Mouse (Mus musculus) testis, adult 2 months (tissue): ENCODE measurements around the gene Ntf5. TPM values are rescaled to one million over a fixed set of nuclear protein-coding genes. Genes with fewer than 3 reads are reported as not detected.

Experiments
- H3K27ac ChIP-seq: fragments of 200-500 bp; 2 replicates; pipeline ENCODE4 v1.5.1; 2012; ENCODE audit warnings: low read depth, low read length; ENCODE audit not compliant: control insufficient read depth, insufficient read depth
- H3K27me3 ChIP-seq: fragments of 200-500 bp; 2 replicates; pipeline ENCODE4 v1.6.1; 2012; ENCODE audit warnings: mild to moderate bottlenecking, low read length, moderate library complexity; ENCODE audit not compliant: control insufficient read depth, insufficient read depth
- H3K36me3 ChIP-seq: fragments of 200-500 bp; 2 replicates; pipeline ENCODE4 v1.6.1; 2012; ENCODE audit warnings: mild to moderate bottlenecking, low read length; ENCODE audit not compliant: control insufficient read depth, insufficient read depth
- H3K4me1 ChIP-seq: fragments of 200-500 bp; 2 replicates; pipeline ENCODE4 v1.6.1; 2012; ENCODE audit warnings: low read length; ENCODE audit not compliant: control insufficient read depth, insufficient read depth
- H3K4me3 ChIP-seq: fragments of 200-500 bp; 2 replicates; pipeline ENCODE4 v1.5.1; 2012; ENCODE audit warnings: low read depth, mild to moderate bottlenecking, low read length, moderate library complexity, mixed read lengths; ENCODE audit not compliant: control insufficient read depth
- CTCF ChIP-seq: fragments of 200-500 bp; IDR thresholded peaks from 2 replicates; pipeline ENCODE4 v1.5.1; 2012; ENCODE audit warnings: low read depth, mild to moderate bottlenecking, inconsistent platforms, low read length, moderate library complexity; ENCODE audit not compliant: control insufficient read depth, insufficient read depth, insufficient replicate concordance
- POLR2A ChIP-seq: fragments of 200-500 bp; IDR thresholded peaks from 2 replicates; pipeline ENCODE4 v1.6.1; 2012; ENCODE audit warnings: low read depth, mild to moderate bottlenecking, inconsistent platforms, low read length, moderate library complexity; ENCODE audit not compliant: control insufficient read depth
- polyA plus RNA-seq: library from polyadenylated mRNA; depleted of rRNA; stranded (reverse); fragments of >200 nt; gene quantifications from 2 replicates; pipeline ENCODE4 v1.2.3, GENCODE M21; 2012

Gene Ntf5
- polyA plus RNA-seq, 1 experiment = 0.19 TPM

- TF ChIP-seq CTCF = no peak
- no peak for TF ChIP-seq POLR2A
- Histone ChIP-seq H3K27ac (no peak overlapping the region), H3K4me3 (no peak overlapping the region), H3K27me3 (peaks cover under 1% of the 10 kb centered on the region; the same call in 1 of the 2 replicates), H3K36me3 (no peaks in the 10 kb centered on the region), H3K4me1 (peaks cover 20% of the 10 kb centered on the region)
These were observed 5.1 kb upstream of the Ntf5 start for GRCm38 (mm10) chr7:45408351-45408750.

DNA sequence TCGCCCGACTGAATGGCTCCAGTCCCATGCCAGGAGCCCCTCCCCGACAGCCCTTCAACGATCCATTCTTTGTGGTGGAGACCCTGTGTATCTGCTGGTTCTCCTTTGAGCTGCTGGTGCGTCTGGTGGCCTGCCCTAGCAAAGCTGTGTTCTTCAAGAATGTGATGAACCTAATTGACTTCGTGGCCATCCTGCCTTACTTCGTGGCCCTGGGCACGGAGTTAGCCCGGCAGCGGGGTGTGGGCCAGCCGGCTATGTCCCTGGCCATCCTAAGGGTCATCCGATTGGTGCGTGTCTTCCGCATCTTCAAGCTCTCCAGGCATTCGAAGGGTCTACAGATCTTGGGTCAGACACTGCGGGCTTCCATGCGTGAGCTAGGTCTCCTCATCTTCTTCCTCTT, 4.5 kb upstream of the Ntf5 start:
- Histone ChIP-seq H3K27me3 (peaks cover 6% of the 10 kb centered on the region), H3K4me1 (peaks cover 26% of the 10 kb centered on the region), H3K4me3 (no peak overlapping the region), H3K36me3 (no peaks in the 10 kb centered on the region), H3K27ac (no peak overlapping the region)
- TF ChIP-seq POLR2A = no peak
- TF ChIP-seq CTCF = no peak

DNA sequence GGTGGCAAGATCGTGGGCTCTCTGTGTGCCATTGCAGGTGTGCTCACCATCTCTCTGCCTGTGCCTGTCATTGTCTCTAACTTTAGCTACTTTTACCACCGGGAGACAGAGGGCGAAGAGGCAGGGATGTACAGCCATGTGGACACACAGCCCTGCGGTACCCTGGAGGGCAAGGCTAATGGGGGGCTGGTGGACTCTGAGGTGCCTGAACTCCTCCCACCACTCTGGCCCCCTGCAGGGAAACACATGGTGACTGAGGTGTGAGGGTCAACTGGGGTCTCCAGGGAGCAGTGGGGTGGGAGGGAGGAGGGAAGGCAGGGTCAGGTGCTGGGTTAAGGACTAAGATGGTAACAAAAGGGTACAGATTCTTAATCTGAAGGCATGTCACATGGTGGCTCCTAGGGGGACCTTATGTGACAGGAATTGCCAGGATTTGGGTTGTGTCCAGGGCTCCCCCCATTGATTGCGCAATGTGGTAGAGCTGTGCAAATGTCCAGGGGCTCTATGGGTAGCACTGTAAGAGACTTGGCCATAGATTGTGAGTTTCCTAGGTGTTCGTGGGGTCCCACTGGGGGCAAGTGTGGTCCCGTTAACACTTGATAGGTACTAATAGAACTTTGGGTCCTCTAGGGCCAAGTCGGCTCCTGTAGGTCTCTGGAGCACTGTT, 3.9 kb upstream of the Ntf5 start:
- Histone ChIP-seq H3K27me3 (peaks cover 8% of the 10 kb centered on the region), H3K27ac (no peak overlapping the region), H3K4me3 (no peak overlapping the region), H3K36me3 (no peaks in the 10 kb centered on the region), H3K4me1 (peaks cover 33% of the 10 kb centered on the region)
- TF ChIP-seq CTCF (no peak), POLR2A (no peak)

GRCm38 (mm10) chr7:45412421-45412820, 1.1 kb upstream of the Ntf5 start:
- peaks cover 10% of the 10 kb centered on the region for H3K27me3 ChIP-seq
- no peaks in the 10 kb centered on the region for H3K36me3 ChIP-seq
- TF ChIP-seq POLR2A (no peak), CTCF (no peak)
- H3K4me1 ChIP-seq = peaks cover 25% of the 10 kb centered on the region
- no peak overlapping the region for H3K4me3 ChIP-seq
- no peak overlapping the region for H3K27ac ChIP-seq

DNA sequence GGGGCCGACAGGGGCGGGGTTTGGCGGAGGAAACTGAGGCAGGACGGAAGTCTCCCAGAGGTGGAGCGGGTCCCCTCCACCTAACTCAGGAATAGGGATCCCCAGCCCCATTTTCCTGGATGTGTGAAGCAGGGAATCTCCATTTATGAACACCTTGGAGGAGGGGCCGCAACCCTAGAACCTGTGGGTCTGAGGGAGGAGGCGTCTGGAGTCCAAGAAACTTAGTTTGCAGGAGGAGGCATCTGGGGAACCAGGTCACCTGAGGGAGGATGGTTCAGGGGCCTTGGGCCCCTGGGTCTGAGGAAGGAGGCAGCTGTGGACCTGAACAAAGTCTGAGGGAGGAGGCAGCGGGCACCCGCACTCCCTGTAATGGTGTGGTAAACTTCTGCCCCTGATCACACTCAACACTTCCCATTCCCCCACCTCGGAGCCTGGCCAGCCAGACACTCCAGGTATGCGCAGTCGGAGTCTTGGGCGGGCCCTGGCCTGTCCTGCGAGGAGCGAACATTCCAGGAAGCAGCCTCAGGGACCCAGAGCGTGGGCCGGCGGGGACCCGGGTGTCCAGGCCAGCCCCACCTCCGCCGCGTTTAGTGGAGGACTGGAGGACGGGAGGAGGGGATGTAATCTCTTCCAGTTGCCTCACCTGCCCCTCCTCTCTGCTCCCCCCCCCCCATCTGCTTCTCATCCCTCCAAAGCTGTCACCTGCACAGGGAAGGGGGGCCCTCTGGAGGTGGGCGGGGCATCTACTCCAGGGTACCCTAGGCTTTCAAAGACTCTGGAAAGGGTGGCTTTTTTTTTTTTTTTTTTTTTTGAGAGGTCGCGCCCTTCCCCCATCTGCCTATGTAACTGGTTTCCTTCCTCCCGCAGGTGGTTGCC, 607 bp downstream of the Ntf5 start:
- no peak overlapping the region for H3K27ac ChIP-seq
- H3K4me3 ChIP-seq = peak overlapping the region; percentile 73
- no peaks in the 10 kb centered on the region for H3K36me3 ChIP-seq
- H3K27me3 ChIP-seq = peaks cover 10% of the 10 kb centered on the region
- no peak for TF ChIP-seq POLR2A
- TF ChIP-seq CTCF = no peak
- H3K4me1 ChIP-seq = peaks cover 38% of the 10 kb centered on the region

DNA sequence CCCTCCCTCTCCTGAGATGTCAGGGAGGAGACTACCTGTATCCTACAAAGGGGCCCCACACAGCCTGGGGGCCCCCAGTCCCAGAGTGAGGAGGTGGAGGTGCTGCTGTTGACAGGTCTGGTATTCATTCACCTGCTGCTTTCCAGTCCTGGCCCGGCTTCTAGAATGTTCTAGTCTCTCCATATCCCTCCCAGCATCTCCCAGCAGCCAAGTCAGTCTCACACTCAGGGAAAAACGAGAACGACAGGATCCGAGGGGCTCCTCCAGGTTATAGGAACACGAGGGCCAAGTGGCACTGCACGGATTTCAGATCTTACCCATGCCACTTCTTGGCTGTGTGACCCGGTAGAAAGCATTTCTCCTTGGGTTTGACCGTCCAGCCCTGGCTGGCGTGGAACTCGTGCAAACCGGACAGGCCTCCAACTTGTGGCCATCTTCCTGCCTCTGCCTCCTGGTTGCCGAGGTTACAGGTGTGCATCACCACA, 1.3 kb downstream of the Ntf5 start:
- H3K4me3 ChIP-seq = peak overlapping the region; percentile 72
- peaks cover 10% of the 10 kb centered on the region for H3K27me3 ChIP-seq
- TF ChIP-seq POLR2A = no peak
- no peak for TF ChIP-seq CTCF
- no peak overlapping the region for H3K27ac ChIP-seq
- peaks cover 38% of the 10 kb centered on the region for H3K4me1 ChIP-seq
- no peaks in the 10 kb centered on the region for H3K36me3 ChIP-seq

GRCm38 (mm10) chr7:45415636-45416035, 2.1 kb downstream of the Ntf5 start:
- Histone ChIP-seq H3K27ac (no peak overlapping the region), H3K27me3 (peaks cover 10% of the 10 kb centered on the region), H3K4me1 (peaks cover 38% of the 10 kb centered on the region), H3K36me3 (no peaks in the 10 kb centered on the region), H3K4me3 (peak overlapping the region; percentile 72)
- no peak for TF ChIP-seq POLR2A
- TF ChIP-seq CTCF = no peak
